In genomic region chr19:57544229-57544879, GRCm38 (mm10) we compare ENCODE assay signal across 11 mouse cellular contexts.
DNase-seq lines count a peak whose midpoint lies in the region; ATAC-seq lines count a peak whose summit lies in the region.
"Had no signal": no experiment of that assay in that cellular context is flagged by ENCODE, and none has a peak within 500 bp of the region (broad histone marks: within the 10 kb centered on the region; RNA-seq: fewer than 3 reads in every experiment).

No protein-coding gene starts in this region.

- no peak overlapping the region for H3K9ac ChIP-seq in kidney, embryonic 15.5 days
- H3K9ac ChIP-seq in kidney, embryonic 14.5 days (ENCODE audit: low read depth, low read length): no peak overlapping the region
- no peak overlapping the region for H3K9ac ChIP-seq in embryonic facial prominence, embryonic 12.5 days
- H3K9ac ChIP-seq in hindbrain, embryonic 16.5 days (ENCODE audit: low read depth, low read length): no peak overlapping the region
- H3K9ac ChIP-seq: liver, postnatal 0 days; stomach, embryonic 15.5 days had no signal

- H3K36me3 ChIP-seq in kidney, embryonic 15.5 days: no peaks in the 10 kb centered on the region
- no peaks in the 10 kb centered on the region for H3K36me3 ChIP-seq in kidney, embryonic 14.5 days (ENCODE audit: control insufficient read depth, insufficient read depth, low read length)
- no peaks in the 10 kb centered on the region for H3K36me3 ChIP-seq in embryonic facial prominence, embryonic 12.5 days
- no peaks in the 10 kb centered on the region for H3K36me3 ChIP-seq in hindbrain, embryonic 16.5 days (ENCODE audit: control insufficient read depth, insufficient read depth, low read length)
- H3K36me3 ChIP-seq: heart, embryonic 10.5 days; stomach, embryonic 15.5 days had no signal

- no peaks in the 10 kb centered on the region for H3K27me3 ChIP-seq in kidney, embryonic 15.5 days
- no peaks in the 10 kb centered on the region for H3K27me3 ChIP-seq in kidney, embryonic 14.5 days (ENCODE audit: control insufficient read depth, insufficient read depth, low read length)
- H3K27me3 ChIP-seq in embryonic facial prominence, embryonic 12.5 days: no peaks in the 10 kb centered on the region
- no peaks in the 10 kb centered on the region for H3K27me3 ChIP-seq in hindbrain, embryonic 16.5 days (replicated peaks; ENCODE audit: control insufficient read depth, insufficient read depth, low read length)
- H3K27me3 ChIP-seq: stomach, embryonic 15.5 days had no signal

- 75% methylated on average over 17 of the region's 17 CpGs for WGBS in kidney, embryonic 15.5 days
- WGBS in kidney, embryonic 14.5 days: 76% methylated on average over 17 of the region's 17 CpGs
- WGBS in embryonic facial prominence, embryonic 12.5 days: 54% methylated on average over 17 of the region's 17 CpGs
- WGBS in hindbrain, embryonic 16.5 days: 50% methylated on average over 17 of the region's 17 CpGs

- no peak for ATAC-seq in kidney, embryonic 15.5 days (replicated peaks; ENCODE audit: low FRiP score)
- no peak for ATAC-seq in kidney, embryonic 14.5 days (ENCODE audit: low FRiP score, low TSS enrichment)
- ATAC-seq in embryonic facial prominence, embryonic 12.5 days (ENCODE audit: insufficient number of reproducible peaks, insufficient read depth, low FRiP score, low TSS enrichment): no peak
- peak; percentile 50; the same call in 1 of the 2 replicates for ATAC-seq in hindbrain, embryonic 16.5 days
- no peak for ATAC-seq in megakaryocyte, adult 5-6 weeks (ENCODE audit: poor library complexity, severe bottlenecking)
- ATAC-seq: liver, postnatal 0 days had no signal

- DNase-seq in MN1 (ENCODE audit: low spot score): peak; percentile 65
- DNase-seq in adrenal gland, postnatal 36 days: no peak
- DNase-seq in retina, embryonic 14.5 days (ENCODE audit: low spot score): no peak
- DNase-seq: liver, postnatal 0 days had no signal

- H3K4me1 ChIP-seq in kidney, embryonic 15.5 days: peaks cover 23% of the 10 kb centered on the region; the same call in 1 of the 2 replicates
- peaks cover 6% of the 10 kb centered on the region; the same call in 1 of the 2 replicates for H3K4me1 ChIP-seq in kidney, embryonic 14.5 days (ENCODE audit: control insufficient read depth, insufficient read depth, low read length)
- H3K4me1 ChIP-seq in embryonic facial prominence, embryonic 12.5 days: peaks cover 12% of the 10 kb centered on the region
- H3K4me1 ChIP-seq in hindbrain, embryonic 16.5 days (ENCODE audit: control insufficient read depth, insufficient read depth, low read depth, low read length): peaks cover 12% of the 10 kb centered on the region
- H3K4me1 ChIP-seq: stomach, embryonic 15.5 days had no signal

- no peak overlapping the region for H3K27ac ChIP-seq in kidney, embryonic 15.5 days
- H3K27ac ChIP-seq in kidney, embryonic 14.5 days (ENCODE audit: low read depth, low read length): no peak overlapping the region
- H3K27ac ChIP-seq in embryonic facial prominence, embryonic 12.5 days: peak overlapping the region; percentile 18; the same call in 1 of the 2 replicates
- no peak overlapping the region for H3K27ac ChIP-seq in hindbrain, embryonic 16.5 days (ENCODE audit: low read depth, low read length)
- H3K27ac ChIP-seq: stomach, embryonic 15.5 days had no signal

- H3K4me2 ChIP-seq in kidney, embryonic 15.5 days: peak overlapping the region; percentile 50
- no peak overlapping the region for H3K4me2 ChIP-seq in kidney, embryonic 14.5 days (replicated peaks; ENCODE audit: low read depth, low read length)
- peak overlapping the region; percentile 14; the same call in 1 of the 2 replicates for H3K4me2 ChIP-seq in embryonic facial prominence, embryonic 12.5 days (replicated peaks)
- H3K4me2 ChIP-seq in hindbrain, embryonic 16.5 days (ENCODE audit: low read length): peak overlapping the region; percentile 46

- H3K4me3 ChIP-seq in kidney, embryonic 15.5 days (replicated peaks): no peak overlapping the region
- H3K4me3 ChIP-seq in kidney, embryonic 14.5 days (ENCODE audit: low read length): no peak overlapping the region
- H3K4me3 ChIP-seq in embryonic facial prominence, embryonic 12.5 days: no peak overlapping the region
- no peak overlapping the region for H3K4me3 ChIP-seq in hindbrain, embryonic 16.5 days (ENCODE audit: low read length)
- H3K4me3 ChIP-seq: heart, embryonic 10.5 days; stomach, embryonic 15.5 days had no signal

- H3K9me3 ChIP-seq in kidney, embryonic 15.5 days (replicated peaks): no peaks in the 10 kb centered on the region
- no peaks in the 10 kb centered on the region for H3K9me3 ChIP-seq in kidney, embryonic 14.5 days (ENCODE audit: control insufficient read depth, low read length)
- H3K9me3 ChIP-seq in embryonic facial prominence, embryonic 12.5 days: no peaks in the 10 kb centered on the region
- no peaks in the 10 kb centered on the region for H3K9me3 ChIP-seq in hindbrain, embryonic 16.5 days (ENCODE audit: control insufficient read depth, low read length)
- H3K9me3 ChIP-seq: heart, embryonic 10.5 days; stomach, embryonic 15.5 days had no signal
